Mouse (Mus musculus): Measurements from ENCODE around the gene Dhx32. TPM values are rescaled to one million over a fixed set of nuclear protein-coding genes. Genes with fewer than 3 reads are reported as not detected.
A peak's percentile ranks its signal among the peaks of the same experiment; 100 is the strongest.

Gene Dhx32
- total and polyA plus RNA-seq, 3 experiments = 25.6 to 27.1 TPM; not detected in 1

- Histone ChIP-seq H3K79me2 (ENCODE audit: control insufficient read depth, insufficient read depth, low read length, poor library complexity) (no peaks in the 10 kb centered on the region), H3K36me3 (ENCODE audit: control insufficient read depth in 1 of 2, insufficient read depth in 2 of 2, low read length in 2 of 2) (peaks cover 0 to 3% of the 10 kb centered on the region in 2 experiments; a peak in 2 of 4 replicates), H3K9ac (ENCODE audit: control insufficient read depth, low read depth, low read length, poor library complexity, severe bottlenecking) (no peak overlapping the region), H3K4me1 (ENCODE audit: control insufficient read depth in 1 of 2, insufficient read depth in 2 of 2, low read length in 2 of 2) (no peaks in the 10 kb centered on the region; a peak in 1 of 4 replicates), H3K4me3 (ENCODE audit: control insufficient read depth in 1 of 2, insufficient read depth in 1 of 2, low read depth in 2 of 2, low read length in 2 of 2) (no peak overlapping the region), H3K9me3 (replicated peaks; ENCODE audit: insufficient read depth, low read length) (no peaks in the 10 kb centered on the region), H3K27ac (ENCODE audit: control insufficient read depth, low read depth, low read length) (no peak overlapping the region), H3K27me3 (ENCODE audit: control insufficient read depth in 1 of 2, insufficient read depth in 2 of 2, low read length in 2 of 2) (no peaks in the 10 kb centered on the region)
- DNase-seq (ENCODE audit: low read depth, low spot score) = no peak
- TF ChIP-seq RCOR1 (IDR thresholded peaks at IDR 0.05; ENCODE audit: low read depth, low read length) (no peak), SMC3 (IDR thresholded peaks at IDR 0.05; ENCODE audit: low read depth, low read length) (no peak), GABPA (IDR thresholded peaks at IDR 0.05; ENCODE audit: low read depth, low read length) (no peak), MEF2A (IDR thresholded peaks at IDR 0.05; ENCODE audit: extremely low read depth, insufficient replicate concordance, low read depth, low read length, poor library complexity, severe bottlenecking) (no peak), ETS1 (IDR thresholded peaks at IDR 0.05; ENCODE audit: low read depth, low read length) (no peak), KAT2A (conservative IDR thresholded peaks at IDR 0.05; ENCODE audit: low read depth, low read length) (no peak), MYB (IDR thresholded peaks at IDR 0.05; ENCODE audit: low read depth, low read length) (no peak), E2F4 (IDR thresholded peaks at IDR 0.05; ENCODE audit: borderline replicate concordance, low read depth, low read length) (no peak), TAL1 (IDR thresholded peaks at IDR 0.05; ENCODE audit: low read length) (no peak)
Measured at GRCm38 (mm10) chr7:133740558-133740957, 42.0 kb downstream of the Dhx32 start.

GRCm38 (mm10) chr7:133731971-133732645, 50.4 kb downstream of the Dhx32 start:
- H3K9me3 ChIP-seq (replicated peaks; ENCODE audit: insufficient read depth, low read length) = no peaks in the 10 kb centered on the region

DNA sequence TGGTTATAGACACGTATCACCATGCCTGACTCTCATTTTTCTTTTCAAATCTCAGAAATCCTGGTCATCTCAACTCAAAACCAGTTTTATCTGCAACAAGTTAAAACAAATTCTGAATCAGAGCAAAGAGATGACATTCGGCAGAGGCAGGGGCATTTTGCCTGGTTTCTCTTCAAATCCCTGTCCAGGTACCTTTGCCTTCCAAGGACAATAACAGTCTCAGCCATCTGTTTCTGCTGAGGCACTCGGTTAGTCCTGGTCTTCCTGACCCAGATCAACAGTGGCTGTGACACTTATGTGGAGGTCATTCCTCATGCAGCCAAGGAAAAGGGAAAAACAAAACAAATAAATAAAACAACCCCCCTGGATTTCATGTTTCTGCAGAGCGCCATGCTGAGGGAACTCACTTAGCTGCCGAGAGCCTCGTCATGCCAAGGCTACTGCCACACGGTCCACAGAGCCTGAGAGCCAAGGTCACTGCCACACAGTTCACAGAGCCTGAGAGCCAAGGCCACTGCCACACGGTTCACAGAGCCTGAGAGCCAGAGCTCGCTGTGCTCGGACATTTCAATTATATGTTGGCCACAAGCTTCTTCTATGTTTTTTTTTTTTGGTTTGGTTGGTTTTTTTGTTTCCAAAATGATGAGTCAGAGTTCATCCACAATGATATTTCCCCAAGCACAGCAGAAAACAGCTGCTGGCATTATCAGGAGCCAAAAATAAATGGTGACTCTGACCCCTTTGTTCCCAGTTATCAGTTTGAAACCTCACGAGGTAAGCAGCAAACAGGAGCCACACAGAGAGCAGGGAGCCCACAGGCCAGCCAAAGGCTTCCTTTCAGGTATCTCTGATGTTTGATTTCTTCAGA, 52.0 kb downstream of the Dhx32 start:
- Histone ChIP-seq H3K79me2 (ENCODE audit: control insufficient read depth, insufficient read depth, low read length, poor library complexity) (no peaks in the 10 kb centered on the region), H3K9ac (ENCODE audit: control insufficient read depth, low read depth, low read length, poor library complexity, severe bottlenecking) (no peak overlapping the region), H3K4me3 (ENCODE audit: control insufficient read depth in 1 of 2, insufficient read depth in 1 of 2, low read depth in 2 of 2, low read length in 2 of 2) (no peak overlapping the region), H3K27ac (ENCODE audit: control insufficient read depth, low read depth, low read length) (no peak overlapping the region), H3K36me3 (ENCODE audit: control insufficient read depth in 1 of 2, insufficient read depth in 2 of 2, low read length in 2 of 2) (no peaks in the 10 kb centered on the region), H3K4me1 (ENCODE audit: control insufficient read depth in 1 of 2, insufficient read depth in 2 of 2, low read length in 2 of 2) (no peaks in the 10 kb centered on the region), H3K27me3 (ENCODE audit: control insufficient read depth in 1 of 2, insufficient read depth in 2 of 2, low read length in 2 of 2) (no peaks in the 10 kb centered on the region), H3K9me3 (replicated peaks; ENCODE audit: insufficient read depth, low read length) (no peaks in the 10 kb centered on the region)
- no peak for TF ChIP-seq E2F4 (IDR thresholded peaks at IDR 0.05; ENCODE audit: borderline replicate concordance, low read depth, low read length)
- TF ChIP-seq CTCF (IDR thresholded peaks at IDR 0.05 in 2 of 3, conservative IDR thresholded peaks at IDR 0.05 in 1 of 3; ENCODE audit: control insufficient read depth in 1 of 3, insufficient read depth in 1 of 3, low read depth in 2 of 3, low read length in 3 of 3, poor library complexity in 1 of 3, severe bottlenecking in 1 of 3) = no peak
- TF ChIP-seq ETS1 (IDR thresholded peaks at IDR 0.05; ENCODE audit: low read depth, low read length) = peak; percentile 52
- TF ChIP-seq ZMIZ1 (IDR thresholded peaks at IDR 0.05; ENCODE audit: low read depth, low read length) = no peak
- DNase-seq (ENCODE audit: low read depth, low spot score) = no peak

More at GRCm38 (mm10) chr7:133731971-133732645, 50.4 kb downstream of the Dhx32 start:
- no peak for DNase-seq (ENCODE audit: low read depth, low spot score)
- Histone ChIP-seq H3K4me3 (ENCODE audit: control insufficient read depth in 1 of 2, insufficient read depth in 1 of 2, low read depth in 2 of 2, low read length in 2 of 2) (no peak overlapping the region), H3K27me3 (ENCODE audit: control insufficient read depth in 1 of 2, insufficient read depth in 2 of 2, low read length in 2 of 2) (no peaks in the 10 kb centered on the region), H3K9ac (ENCODE audit: control insufficient read depth, low read depth, low read length, poor library complexity, severe bottlenecking) (no peak overlapping the region), H3K27ac (ENCODE audit: control insufficient read depth, low read depth, low read length) (no peak overlapping the region), H3K4me1 (ENCODE audit: control insufficient read depth in 1 of 2, insufficient read depth in 2 of 2, low read length in 2 of 2) (no peaks in the 10 kb centered on the region), H3K79me2 (ENCODE audit: control insufficient read depth, insufficient read depth, low read length, poor library complexity) (no peaks in the 10 kb centered on the region), H3K36me3 (ENCODE audit: control insufficient read depth in 1 of 2, insufficient read depth in 2 of 2, low read length in 2 of 2) (no peaks in the 10 kb centered on the region; a peak in 1 of 4 replicates)
- TF ChIP-seq RAD21 (IDR thresholded peaks at IDR 0.05; ENCODE audit: low read depth, low read length) (no peak), ZNF384 (IDR thresholded peaks at IDR 0.05; ENCODE audit: low read depth, low read length) (peak; percentile 26; the same call in 1 of the 2 replicates)

Measured in MEL (cell line).